Mouse (Mus musculus): ENCODE data around the gene Scrn2. TPM values are rescaled to one million over a fixed set of nuclear protein-coding genes. Genes with fewer than 3 reads are reported as not detected.

Gene Scrn2
- polyA plus RNA-seq (2014; fragmentation: Nextera tagmentation; extraction: Ambion mirVana): 8.6 and 10.9 TPM in 2 replicates

DNA sequence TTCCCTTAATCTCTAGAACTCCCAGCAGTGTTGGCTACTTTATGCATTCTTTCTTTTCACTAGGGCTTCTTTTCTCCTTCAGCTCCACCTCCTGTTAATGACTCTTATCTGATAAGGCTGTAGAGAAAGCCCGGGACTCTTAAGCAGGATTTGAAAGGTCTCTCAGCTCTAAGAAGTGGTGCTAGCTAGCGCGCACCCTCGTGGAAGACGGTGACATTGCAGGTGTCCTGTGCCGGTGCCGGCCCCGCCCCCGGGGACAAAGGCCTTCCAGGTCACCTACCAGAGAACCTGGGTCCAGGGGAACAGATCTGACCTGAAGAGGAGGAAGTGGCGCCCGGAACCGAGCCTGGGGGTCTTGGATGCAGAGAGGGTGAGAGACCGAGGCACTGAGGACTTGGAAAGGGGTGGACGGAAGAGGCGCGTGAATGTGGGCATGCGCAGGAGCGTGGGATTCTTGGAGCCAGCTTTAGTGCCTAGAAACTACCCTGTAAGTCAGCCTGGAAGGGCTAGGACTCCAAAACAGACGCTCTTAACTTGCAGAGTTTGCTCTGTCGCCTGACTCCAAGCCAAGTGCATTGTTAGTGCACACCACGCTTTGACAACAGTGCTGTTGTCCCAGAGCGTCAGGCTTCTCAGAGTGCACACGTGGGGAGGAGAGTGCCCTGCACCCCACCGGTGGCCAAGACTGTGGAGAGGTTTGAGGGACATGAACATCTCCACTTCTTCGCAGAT, at the start of gene Scrn2:
Gene Scrn2 (plus strand): TSS at position 253 of the 732 bp plus-strand sequence.
- no peaks in the 10 kb centered on the region for H3K9me3 ChIP-seq (ENCODE audit: control insufficient read depth, low read length)
- H3K4me1 ChIP-seq (ENCODE audit: control insufficient read depth, insufficient read depth, low read length): peaks cover 3% of the 10 kb centered on the region; the same call in 1 of the 2 replicates
- peak within 1 kb of the TSS; percentile 53 for H3K9ac ChIP-seq (replicated peaks; ENCODE audit: low read depth, low read length)
- no peaks in the 10 kb centered on the region for H3K27me3 ChIP-seq (ENCODE audit: control insufficient read depth, insufficient read depth, low read length)
- under 1% methylated on average over 25 of the region's 25 CpGs for WGBS
- no peaks in the 10 kb centered on the region; the same call in 1 of the 2 replicates for H3K36me3 ChIP-seq (ENCODE audit: control insufficient read depth, insufficient read depth, low read length)
- peak within 1 kb of the TSS; percentile 46 for H3K4me3 ChIP-seq (ENCODE audit: low read depth, low read length)
- peak; percentile 76 for ATAC-seq (ENCODE audit: low read depth)
- peak within 1 kb of the TSS; percentile 78 for H3K4me2 ChIP-seq (ENCODE audit: low read depth, low read length)
- H3K27ac ChIP-seq (ENCODE audit: low read depth, low read length): peak within 1 kb of the TSS; percentile 41

DNA sequence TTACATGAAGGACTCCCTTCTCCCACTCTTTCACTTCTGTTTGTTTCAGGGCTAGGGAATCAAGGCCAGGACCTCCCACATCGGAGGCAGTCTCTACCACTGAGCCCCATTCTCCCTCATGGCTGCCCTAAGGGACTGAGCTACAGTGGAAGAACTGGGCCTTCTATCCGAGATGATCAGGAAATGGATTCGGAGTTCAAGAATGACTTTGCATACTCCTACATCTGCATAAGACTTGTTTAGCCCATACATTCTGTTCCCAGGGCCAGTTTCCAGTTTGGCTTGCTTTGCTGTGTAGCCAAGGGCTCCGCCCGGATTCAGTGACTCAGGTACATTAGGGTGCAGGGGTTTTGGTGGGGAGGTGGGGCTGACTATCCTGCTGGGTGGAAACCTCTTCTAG, 49.7 kb upstream of the Scrn2 start:
- peaks cover 18% of the 10 kb centered on the region for H3K4me1 ChIP-seq (ENCODE audit: control insufficient read depth, insufficient read depth, low read length)
- no peak overlapping the region for H3K4me3 ChIP-seq (ENCODE audit: low read depth, low read length)
- H3K27me3 ChIP-seq (ENCODE audit: control insufficient read depth, insufficient read depth, low read length): no peaks in the 10 kb centered on the region
- H3K9me3 ChIP-seq (ENCODE audit: control insufficient read depth, low read length): no peaks in the 10 kb centered on the region
- no peak overlapping the region for H3K27ac ChIP-seq (ENCODE audit: low read depth, low read length)
- ATAC-seq (ENCODE audit: low read depth): no peak
- WGBS: 83% methylated on average over 5 of the region's 5 CpGs
- H3K4me2 ChIP-seq (ENCODE audit: low read depth, low read length): no peak overlapping the region
- H3K9ac ChIP-seq (replicated peaks; ENCODE audit: low read depth, low read length): no peak overlapping the region
- H3K36me3 ChIP-seq (ENCODE audit: control insufficient read depth, insufficient read depth, low read length): no peaks in the 10 kb centered on the region

DNA sequence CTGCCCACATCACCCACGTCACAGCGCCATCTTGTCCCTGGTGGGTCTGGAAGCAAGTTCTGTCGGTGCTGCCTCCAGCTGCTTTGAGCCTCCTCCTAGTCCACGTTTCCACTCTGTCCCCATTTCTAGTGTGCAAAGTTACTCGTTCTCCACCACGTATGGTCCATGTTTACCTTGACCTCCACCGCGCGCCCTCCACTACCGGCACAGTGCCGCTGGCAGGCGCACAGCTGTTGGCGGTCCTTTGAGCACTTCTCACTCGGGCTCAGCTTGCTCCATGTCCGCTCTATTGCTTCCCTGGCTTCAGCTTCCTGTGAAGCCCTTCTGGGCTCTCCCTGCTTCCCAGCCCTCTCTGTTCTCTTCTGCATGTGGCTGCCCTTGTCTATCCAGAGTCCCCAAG, 48.3 kb upstream of the Scrn2 start:
- no peak overlapping the region for H3K4me2 ChIP-seq (ENCODE audit: low read depth, low read length)
- no peak overlapping the region for H3K27ac ChIP-seq (ENCODE audit: low read depth, low read length)
- H3K4me3 ChIP-seq (ENCODE audit: low read depth, low read length): no peak overlapping the region
- ATAC-seq (ENCODE audit: low read depth): no peak
- no peak overlapping the region for H3K9ac ChIP-seq (replicated peaks; ENCODE audit: low read depth, low read length)
- no peaks in the 10 kb centered on the region for H3K9me3 ChIP-seq (ENCODE audit: control insufficient read depth, low read length)
- WGBS: 82% methylated on average over 15 of the region's 15 CpGs
- H3K36me3 ChIP-seq (ENCODE audit: control insufficient read depth, insufficient read depth, low read length): no peaks in the 10 kb centered on the region
- H3K27me3 ChIP-seq (ENCODE audit: control insufficient read depth, insufficient read depth, low read length): no peaks in the 10 kb centered on the region
- H3K4me1 ChIP-seq (ENCODE audit: control insufficient read depth, insufficient read depth, low read length): peaks cover 10% of the 10 kb centered on the region

DNA sequence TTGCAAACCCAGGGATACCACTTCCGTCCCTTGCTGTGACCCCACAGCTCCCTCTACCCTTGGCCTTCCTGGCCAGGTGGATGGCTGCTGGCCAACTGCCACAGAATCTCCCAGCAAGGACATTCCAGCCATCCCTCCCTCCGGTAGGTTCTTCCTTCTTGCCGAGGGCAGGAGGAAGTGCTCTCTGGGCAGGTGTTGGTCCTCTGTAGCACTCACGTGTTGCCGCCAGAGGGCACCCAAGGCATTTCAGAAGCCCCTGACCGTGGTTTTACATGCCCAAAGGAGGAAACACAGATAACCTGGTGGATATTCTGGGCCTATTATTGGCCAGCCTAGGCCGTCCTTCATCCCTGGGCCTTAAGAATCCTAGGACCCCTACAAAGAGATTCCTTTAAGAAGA, 47.4 kb upstream of the Scrn2 start:
- H3K4me3 ChIP-seq (ENCODE audit: low read depth, low read length): no peak overlapping the region
- no peaks in the 10 kb centered on the region for H3K27me3 ChIP-seq (ENCODE audit: control insufficient read depth, insufficient read depth, low read length)
- 4% methylated on average over 7 of the region's 7 CpGs for WGBS
- H3K9ac ChIP-seq (replicated peaks; ENCODE audit: low read depth, low read length): no peak overlapping the region
- no peaks in the 10 kb centered on the region for H3K9me3 ChIP-seq (ENCODE audit: control insufficient read depth, low read length)
- no peak overlapping the region for H3K4me2 ChIP-seq (ENCODE audit: low read depth, low read length)
- no peak overlapping the region for H3K27ac ChIP-seq (ENCODE audit: low read depth, low read length)
- no peak for ATAC-seq (ENCODE audit: low read depth)
- peaks cover 7% of the 10 kb centered on the region for H3K4me1 ChIP-seq (ENCODE audit: control insufficient read depth, insufficient read depth, low read length)
- no peaks in the 10 kb centered on the region for H3K36me3 ChIP-seq (ENCODE audit: control insufficient read depth, insufficient read depth, low read length)

DNA sequence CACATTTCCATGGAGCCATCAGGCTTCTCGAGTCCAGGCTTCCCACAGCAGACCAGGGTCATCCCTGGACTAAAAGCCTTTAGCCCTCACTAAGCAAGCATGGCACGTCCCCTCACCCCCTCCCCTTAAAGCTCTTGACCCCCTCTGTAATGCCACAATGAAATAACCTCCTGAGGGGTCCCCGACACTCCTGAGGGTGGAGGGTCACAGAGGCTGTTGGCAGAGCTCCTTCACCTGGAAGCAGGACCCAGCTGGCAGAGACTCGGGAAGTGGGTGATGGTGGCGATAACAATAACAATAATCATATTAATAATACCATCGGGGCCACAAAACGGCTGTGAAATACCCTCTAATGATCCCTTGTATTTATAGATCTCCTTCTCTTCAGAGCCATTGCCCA, 46.9 kb upstream of the Scrn2 start, which contains the start of gene Sp2:
Gene Sp2 (minus strand): TSS at position 101 of the 400 bp plus-strand sequence.
- Histone ChIP-seq H3K27me3 (ENCODE audit: control insufficient read depth, insufficient read depth, low read length) (no peaks in the 10 kb centered on the region), H3K4me1 (ENCODE audit: control insufficient read depth, insufficient read depth, low read length) (peaks cover 7% of the 10 kb centered on the region), H3K27ac (ENCODE audit: low read depth, low read length) (no peak within 1 kb of the TSS), H3K9ac (replicated peaks; ENCODE audit: low read depth, low read length) (no peak within 1 kb of the TSS), H3K4me2 (ENCODE audit: low read depth, low read length) (no peak within 1 kb of the TSS), H3K4me3 (ENCODE audit: low read depth, low read length) (no peak within 1 kb of the TSS), H3K9me3 (ENCODE audit: control insufficient read depth, low read length) (no peaks in the 10 kb centered on the region), H3K36me3 (ENCODE audit: control insufficient read depth, insufficient read depth, low read length) (no peaks in the 10 kb centered on the region)
- 32% methylated on average over 7 of the region's 7 CpGs for WGBS
- no peak for ATAC-seq (ENCODE audit: low read depth)

DNA sequence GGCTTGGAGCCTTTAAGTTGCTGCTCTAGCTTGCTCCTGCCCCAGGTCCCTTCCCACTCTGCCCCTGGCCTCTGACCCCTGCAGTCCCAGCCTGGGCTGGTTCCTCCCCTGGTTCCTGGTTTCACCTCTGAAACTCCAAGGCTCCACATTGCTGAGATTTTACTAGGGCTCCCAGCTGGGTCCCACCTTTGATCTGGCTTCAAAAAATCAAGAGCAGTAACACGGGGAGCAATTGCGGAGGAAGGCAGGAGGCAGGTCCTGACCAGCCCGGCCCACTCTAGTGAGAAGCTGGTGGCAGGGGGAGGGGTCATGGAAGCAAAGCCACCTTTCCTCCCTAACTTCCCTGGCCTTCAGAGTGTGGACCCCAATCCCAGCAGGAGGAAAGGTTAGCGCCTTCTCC, 44.8 kb upstream of the Scrn2 start:
- no peaks in the 10 kb centered on the region for H3K36me3 ChIP-seq (ENCODE audit: control insufficient read depth, insufficient read depth, low read length)
- no peak overlapping the region for H3K27ac ChIP-seq (ENCODE audit: low read depth, low read length)
- WGBS: 16% methylated on average over 4 of the region's 4 CpGs
- no peaks in the 10 kb centered on the region for H3K27me3 ChIP-seq (ENCODE audit: control insufficient read depth, insufficient read depth, low read length)
- ATAC-seq (ENCODE audit: low read depth): no peak
- H3K9ac ChIP-seq (replicated peaks; ENCODE audit: low read depth, low read length): no peak overlapping the region
- H3K4me1 ChIP-seq (ENCODE audit: control insufficient read depth, insufficient read depth, low read length): 0 out of 2 replicates have a peak, but pooled peaks cover 5% of the 10 kb centered on the region
- H3K9me3 ChIP-seq (ENCODE audit: control insufficient read depth, low read length): no peaks in the 10 kb centered on the region
- no peak overlapping the region for H3K4me3 ChIP-seq (ENCODE audit: low read depth, low read length)
- no peak overlapping the region for H3K4me2 ChIP-seq (ENCODE audit: low read depth, low read length)

DNA sequence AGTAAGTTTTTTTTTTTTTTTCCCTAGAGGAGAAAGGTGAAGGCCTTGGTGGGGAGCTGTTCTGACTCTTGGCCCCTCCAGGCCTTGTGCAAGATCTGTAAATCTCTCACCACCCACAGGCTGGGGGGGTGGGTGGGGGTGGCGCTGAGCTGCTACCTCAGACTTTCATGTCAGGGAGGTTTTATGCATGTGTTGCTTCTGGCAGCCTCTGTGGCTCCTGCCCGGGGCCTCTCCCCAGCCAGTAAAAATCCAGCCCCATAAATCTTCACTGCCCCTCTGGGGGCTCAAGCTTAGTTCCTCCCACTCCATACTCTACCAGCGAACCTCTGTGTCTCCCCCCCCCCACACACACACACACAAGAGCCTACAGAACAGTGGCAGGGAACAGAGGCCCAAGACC, 43.3 kb upstream of the Scrn2 start:
- no peak for ATAC-seq (ENCODE audit: low read depth)
- Histone ChIP-seq H3K27me3 (ENCODE audit: control insufficient read depth, insufficient read depth, low read length) (no peaks in the 10 kb centered on the region), H3K27ac (ENCODE audit: low read depth, low read length) (no peak overlapping the region), H3K9me3 (ENCODE audit: control insufficient read depth, low read length) (no peaks in the 10 kb centered on the region), H3K4me1 (ENCODE audit: control insufficient read depth, insufficient read depth, low read length) (0 out of 2 replicates have a peak, but pooled peaks cover 5% of the 10 kb centered on the region), H3K4me2 (ENCODE audit: low read depth, low read length) (no peak overlapping the region), H3K36me3 (ENCODE audit: control insufficient read depth, insufficient read depth, low read length) (no peaks in the 10 kb centered on the region), H3K4me3 (ENCODE audit: low read depth, low read length) (no peak overlapping the region), H3K9ac (replicated peaks; ENCODE audit: low read depth, low read length) (no peak overlapping the region)
- 7% methylated on average over 3 of the region's 3 CpGs for WGBS

DNA sequence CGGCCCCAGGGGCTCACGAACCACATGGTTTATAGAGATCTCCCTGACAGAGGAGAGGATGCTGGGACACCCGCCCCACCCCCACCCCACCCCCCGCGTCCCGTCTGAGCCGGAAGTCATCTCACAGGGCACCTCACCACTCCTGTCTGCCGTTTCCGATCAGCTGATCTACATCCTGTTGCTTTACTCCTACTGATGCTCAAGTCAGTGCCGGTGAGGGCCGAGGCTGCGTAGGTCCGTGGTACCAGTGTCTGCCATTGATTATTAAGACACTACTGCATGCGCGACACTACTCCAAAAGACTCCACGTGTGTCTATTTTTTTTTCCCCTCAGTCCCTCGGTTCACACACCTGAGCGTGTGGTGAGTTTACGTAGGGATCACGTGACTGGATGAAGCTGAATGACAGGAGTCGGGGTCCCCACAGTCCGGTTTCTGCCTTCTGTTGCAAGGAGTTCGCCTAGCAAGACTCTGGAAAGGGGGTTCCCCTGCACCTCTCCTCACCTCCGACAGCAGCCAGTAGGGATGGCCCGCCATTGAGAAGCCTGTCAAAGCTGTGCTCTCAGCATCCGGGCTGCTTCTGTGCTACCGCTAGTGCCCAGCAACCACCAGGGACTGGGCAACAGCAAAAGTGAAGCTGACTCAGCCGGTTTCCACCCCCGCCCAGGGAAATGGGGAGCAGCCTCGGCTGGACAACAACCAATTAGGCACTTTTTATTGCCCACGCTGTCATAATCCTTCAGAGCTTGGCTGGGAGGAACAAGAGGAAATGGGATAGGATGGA, 41.7 kb upstream of the Scrn2 start:
- Histone ChIP-seq H3K27me3 (ENCODE audit: control insufficient read depth, insufficient read depth, low read length) (no peaks in the 10 kb centered on the region), H3K4me3 (ENCODE audit: low read depth, low read length) (peak overlapping the region; percentile 29), H3K9ac (replicated peaks; ENCODE audit: low read depth, low read length) (peak overlapping the region; percentile 22), H3K36me3 (ENCODE audit: control insufficient read depth, insufficient read depth, low read length) (no peaks in the 10 kb centered on the region), H3K9me3 (ENCODE audit: control insufficient read depth, low read length) (no peaks in the 10 kb centered on the region), H3K4me2 (ENCODE audit: low read depth, low read length) (peak overlapping the region; percentile 61), H3K27ac (ENCODE audit: low read depth, low read length) (no peak overlapping the region), H3K4me1 (ENCODE audit: control insufficient read depth, insufficient read depth, low read length) (0 out of 2 replicates have a peak, but pooled peaks cover 5% of the 10 kb centered on the region)
- peak; percentile 80 for ATAC-seq (ENCODE audit: low read depth)
- 4% methylated on average over 31 of the region's 31 CpGs for WGBS

DNA sequence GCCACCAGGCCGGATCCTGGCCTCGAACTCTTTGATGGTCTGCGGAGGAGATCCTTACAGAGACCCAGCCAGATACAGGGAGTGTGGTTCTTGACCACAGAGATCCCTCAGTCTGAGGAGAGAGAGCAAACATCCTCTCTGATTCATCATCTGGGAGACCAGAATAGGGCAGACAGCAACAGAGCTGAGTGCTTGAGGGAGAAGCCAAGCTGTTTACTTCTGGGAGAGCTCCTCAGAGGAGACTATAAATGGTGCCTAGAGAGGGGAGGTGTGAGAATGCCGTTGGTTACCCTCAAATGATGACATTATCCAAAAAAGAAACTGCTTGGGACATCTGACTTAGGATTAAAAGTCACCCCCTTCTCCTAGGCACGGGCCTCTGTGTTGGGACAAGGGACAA, 38.2 kb upstream of the Scrn2 start:
- 83% methylated on average over 5 of the region's 5 CpGs for WGBS
- no peak overlapping the region for H3K4me3 ChIP-seq (ENCODE audit: low read depth, low read length)
- no peak overlapping the region for H3K4me2 ChIP-seq (ENCODE audit: low read depth, low read length)
- no peak overlapping the region for H3K27ac ChIP-seq (ENCODE audit: low read depth, low read length)
- no peak overlapping the region for H3K9ac ChIP-seq (replicated peaks; ENCODE audit: low read depth, low read length)
- no peaks in the 10 kb centered on the region for H3K36me3 ChIP-seq (ENCODE audit: control insufficient read depth, insufficient read depth, low read length)
- no peak for ATAC-seq (ENCODE audit: low read depth)
- 0 out of 2 replicates have a peak, but pooled peaks cover 5% of the 10 kb centered on the region for H3K4me1 ChIP-seq (ENCODE audit: control insufficient read depth, insufficient read depth, low read length)
- no peaks in the 10 kb centered on the region for H3K9me3 ChIP-seq (ENCODE audit: control insufficient read depth, low read length)
- no peaks in the 10 kb centered on the region for H3K27me3 ChIP-seq (ENCODE audit: control insufficient read depth, insufficient read depth, low read length)

Measured in neural tube, embryonic 14.5 days (tissue).